In the genomic region with DNA sequence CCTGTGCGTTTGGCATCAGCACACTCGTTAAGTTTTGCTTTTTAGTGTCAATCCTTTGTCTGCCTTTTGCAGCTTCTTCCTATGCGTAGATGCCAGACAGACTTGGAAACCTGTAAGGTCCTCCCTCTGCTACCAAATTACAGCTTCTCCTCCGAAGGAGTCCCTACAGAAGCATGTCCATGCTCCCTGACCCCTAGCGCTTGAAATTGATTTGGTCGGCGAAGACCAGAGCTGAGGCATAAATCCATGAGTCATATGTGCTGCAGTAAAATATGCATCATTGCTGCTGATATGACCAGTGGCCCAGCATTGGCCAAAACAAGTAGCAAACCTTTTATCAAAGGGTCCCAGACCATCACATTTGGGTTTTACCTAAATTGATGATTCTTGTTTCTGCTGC, we compare ENCODE assay signal across 9 mouse cellular contexts. TPM values are rescaled to one million over a fixed set of nuclear protein-coding genes. Genes with fewer than 3 reads are reported as not detected.
DNase-seq lines count a peak whose midpoint lies in the region; ATAC-seq lines count a peak whose summit lies in the region.
"Had no signal": no experiment of that assay in that cellular context is flagged by ENCODE, and none has a peak within 500 bp of the region (broad histone marks: within the 10 kb centered on the region; RNA-seq: fewer than 3 reads in every experiment).

No protein-coding gene starts in this region.

- no peaks in the 10 kb centered on the region for H3K27me3 ChIP-seq in heart, embryonic 11.5 days (ENCODE audit: control insufficient read depth, insufficient read depth, low read length)
- H3K27me3 ChIP-seq in intestine, embryonic 15.5 days (replicated peaks) = no peaks in the 10 kb centered on the region
- H3K27me3 ChIP-seq in neural tube, embryonic 13.5 days = no peaks in the 10 kb centered on the region
- H3K27me3 ChIP-seq: Patski had no signal

- H3K9ac ChIP-seq in heart, embryonic 11.5 days (ENCODE audit: low read depth, low read length) = peak overlapping the region; percentile 87
- H3K9ac ChIP-seq in intestine, embryonic 15.5 days = peak overlapping the region; percentile 77
- peak overlapping the region; percentile 97 for H3K9ac ChIP-seq in neural tube, embryonic 13.5 days

- no peak for DNase-seq in heart, adult 11 months
- DNase-seq in 3T3-L1 (ENCODE audit: low read depth, low spot score) = peak; percentile 73
- peak; percentile 33 for DNase-seq in embryo, embryonic 10.5 days (ENCODE audit: low spot score)
- no peak for DNase-seq in gastrocnemius, adult 8-10 months (ENCODE audit: low spot score in 2 of 2)
- DNase-seq in cerebellum, adult 9-11 months = no peak

- peak overlapping the region; percentile 85 for H3K4me3 ChIP-seq in heart, embryonic 11.5 days (ENCODE audit: low read depth, low read length)
- peak overlapping the region; percentile 82 for H3K4me3 ChIP-seq in intestine, embryonic 15.5 days (replicated peaks)
- peak overlapping the region; percentile 88 for H3K4me3 ChIP-seq in neural tube, embryonic 13.5 days

- H3K9me3 ChIP-seq in heart, embryonic 11.5 days (replicated peaks; ENCODE audit: control insufficient read depth, low read length) = no peaks in the 10 kb centered on the region
- H3K9me3 ChIP-seq in intestine, embryonic 15.5 days = no peaks in the 10 kb centered on the region
- no peaks in the 10 kb centered on the region for H3K9me3 ChIP-seq in neural tube, embryonic 13.5 days

- no peak overlapping the region for H3K27ac ChIP-seq in heart, embryonic 11.5 days (ENCODE audit: low read depth, low read length)
- H3K27ac ChIP-seq in intestine, embryonic 15.5 days = no peak overlapping the region
- peak overlapping the region; percentile 94; the same call in 1 of the 2 replicates for H3K27ac ChIP-seq in neural tube, embryonic 13.5 days (replicated peaks)

- peaks cover 24% of the 10 kb centered on the region for H3K4me1 ChIP-seq in heart, embryonic 11.5 days (ENCODE audit: control insufficient read depth, insufficient read depth, low read length)
- peaks cover 30% of the 10 kb centered on the region for H3K4me1 ChIP-seq in intestine, embryonic 15.5 days (replicated peaks)
- H3K4me1 ChIP-seq in neural tube, embryonic 13.5 days (replicated peaks) = peaks cover 55% of the 10 kb centered on the region

- no peak for ATAC-seq in heart, embryonic 11.5 days (replicated peaks; ENCODE audit: insufficient number of reproducible peaks, low FRiP score, low TSS enrichment)
- no peak for ATAC-seq in intestine, embryonic 15.5 days
- ATAC-seq in neural tube, embryonic 13.5 days (ENCODE audit: low read depth) = no peak
- ATAC-seq: Patski had no signal

- WGBS in heart, embryonic 11.5 days (ENCODE audit: insufficient replicate concordance) = 11% methylated on average over 7 of the region's 7 CpGs
- WGBS in intestine, embryonic 15.5 days = 6% methylated on average over 7 of the region's 7 CpGs
- WGBS in neural tube, embryonic 13.5 days = 12% methylated on average over 7 of the region's 7 CpGs

- no peaks in the 10 kb centered on the region for H3K36me3 ChIP-seq in heart, embryonic 11.5 days (ENCODE audit: control insufficient read depth, insufficient read depth, low read length)
- H3K36me3 ChIP-seq in intestine, embryonic 15.5 days = no peaks in the 10 kb centered on the region
- H3K36me3 ChIP-seq in neural tube, embryonic 13.5 days = no peaks in the 10 kb centered on the region

- peak overlapping the region; percentile 97 for H3K4me2 ChIP-seq in heart, embryonic 11.5 days
- peak overlapping the region; percentile 98 for H3K4me2 ChIP-seq in intestine, embryonic 15.5 days (replicated peaks)
- peak overlapping the region; percentile 98 for H3K4me2 ChIP-seq in neural tube, embryonic 13.5 days

RNA-seq across cellular contexts. Expression of a gene that starts 1.0 kb away (rescaled TPM):
- 21.2 and 34.4 TPM in 2 replicates for polyA plus RNA-seq in heart, embryonic 11.5 days (2014; fragmentation: Nextera tagmentation; extraction: Ambion mirVana)
- 38.5 and 42.9 TPM in 2 replicates for polyA plus RNA-seq in intestine, embryonic 15.5 days (2015; fragmentation: Nextera tagmentation; extraction: Ambion mirVana)
- polyA plus RNA-seq in neural tube, embryonic 13.5 days (2015; fragmentation: Nextera tagmentation; extraction: Ambion mirVana) = 24.4 and 25.0 TPM in 2 replicates
- total RNA-seq in gastrocnemius, adult 8-10 months (2022) = 10 to 100 TPM; 14.5 to 17.2 (median 16.6) TPM

RNA-seq across cellular contexts. Expression of a gene that starts 1.5 kb away (rescaled TPM):
- polyA plus RNA-seq in heart, embryonic 11.5 days (2014; fragmentation: Nextera tagmentation; extraction: Ambion mirVana) = 445 and 477 TPM in 2 replicates
- 461 and 482 TPM in 2 replicates for polyA plus RNA-seq in intestine, embryonic 15.5 days (2015; fragmentation: Nextera tagmentation; extraction: Ambion mirVana)
- 564 and 592 TPM in 2 replicates for polyA plus RNA-seq in neural tube, embryonic 13.5 days (2015; fragmentation: Nextera tagmentation; extraction: Ambion mirVana)
- 100 to 1,000 TPM; 139 to 146 (median 144) TPM for total RNA-seq in gastrocnemius, adult 8-10 months (2022)

RNA-seq across cellular contexts. Expression of a gene that starts 21.0 kb away (rescaled TPM):
- polyA plus RNA-seq in heart, embryonic 11.5 days (2014; fragmentation: Nextera tagmentation; extraction: Ambion mirVana) = 38.8 and 42.5 TPM in 2 replicates
- 49.8 and 52.8 TPM in 2 replicates for polyA plus RNA-seq in intestine, embryonic 15.5 days (2015; fragmentation: Nextera tagmentation; extraction: Ambion mirVana)
- 54.0 and 61.6 TPM in 2 replicates for polyA plus RNA-seq in neural tube, embryonic 13.5 days (2015; fragmentation: Nextera tagmentation; extraction: Ambion mirVana)
- 1 to 10 TPM; 8.4 to 9.6 (median 8.4) TPM for total RNA-seq in gastrocnemius, adult 8-10 months (2022)

RNA-seq across cellular contexts. Expression of a gene that starts 29.1 kb away (rescaled TPM):
- not detected in 2 replicates for polyA plus RNA-seq in heart, embryonic 11.5 days (2014; fragmentation: Nextera tagmentation; extraction: Ambion mirVana)
- polyA plus RNA-seq in intestine, embryonic 15.5 days (2015; fragmentation: Nextera tagmentation; extraction: Ambion mirVana) = not detected in 2 replicates
- polyA plus RNA-seq in neural tube, embryonic 13.5 days (2015; fragmentation: Nextera tagmentation; extraction: Ambion mirVana) = not detected in 2 replicates
- total RNA-seq in gastrocnemius, adult 8-10 months (2022) = not detected
- polyA plus RNA-seq: Patski had no signal

RNA-seq across cellular contexts. Expression of a gene that starts 50.0 kb away (rescaled TPM):
- 0.06 TPM in 1 of 2 replicates, not detected in the other for polyA plus RNA-seq in heart, embryonic 11.5 days (2014; fragmentation: Nextera tagmentation; extraction: Ambion mirVana)
- polyA plus RNA-seq in intestine, embryonic 15.5 days (2015; fragmentation: Nextera tagmentation; extraction: Ambion mirVana) = 0.08 and 0.21 TPM in 2 replicates
- 4.8 TPM in 2 replicates for polyA plus RNA-seq in neural tube, embryonic 13.5 days (2015; fragmentation: Nextera tagmentation; extraction: Ambion mirVana)
- total RNA-seq in gastrocnemius, adult 8-10 months (2022) = not detected

Comparison
In these comparisons a context has a peak if more than half of its experiments do, and no peak if none do; other contexts are left out.
1. DNase-seq: peak in 3T3-L1 (single experiment) and embryo, embryonic 10.5 days (single experiment); none in heart, adult 11 months (single experiment), gastrocnemius, adult 8-10 months (0 of 2) and cerebellum, adult 9-11 months (single experiment).
2. Peak in every context shown above with its lines, with median percentiles within 50 percentile points of each other: H3K4me2 ChIP-seq, H3K4me3 ChIP-seq and H3K9ac ChIP-seq.